Mouse (Mus musculus): ENCODE data around the gene Vmn2r19.

DNA sequence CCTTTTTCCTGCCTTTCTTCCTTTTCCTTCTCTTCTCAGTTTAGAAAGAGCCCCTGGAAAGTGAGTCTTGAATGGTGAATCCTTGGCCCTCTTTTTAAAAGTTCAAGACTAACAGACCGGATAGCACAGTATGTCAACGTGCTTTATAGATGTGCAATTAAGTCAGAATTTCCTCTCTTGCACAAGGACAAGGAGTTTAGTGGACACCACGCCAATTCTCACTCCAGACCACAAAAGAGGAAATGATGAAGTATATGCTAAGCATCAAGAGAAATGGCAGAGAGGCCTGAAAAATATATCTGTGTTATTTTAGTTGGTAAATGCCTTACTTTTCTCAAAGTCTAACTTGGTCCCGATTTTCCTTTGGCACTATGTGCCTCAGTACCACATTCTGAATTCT is 18.4 kb upstream of the Vmn2r19 start, which contains the start of gene Clec4e:
- TF ChIP-seq CTCF (IDR thresholded peaks at IDR 0.05) = no peak
- no peak for TF ChIP-seq EP300 (IDR thresholded peaks at IDR 0.05)

Measured in lung, postnatal 0 days (tissue).